Mouse (Mus musculus) embryo, embryonic 11.5 days (tissue): ENCODE results near the gene Rptn.
"Not testable (repeated sequence)": the region's sequence is repeated elsewhere in the genome, so short reads cannot be mapped to it uniquely, and the experiment has no call there.

Experiments
- DNase-seq: peaks from one replicate; pipeline ENCODE4 v3.0.0-alpha.2; 2012; ENCODE audit warnings: low read depth, low spot score

Rptn gene

GRCm38 (mm10) chr3:93393366-93393765, at the start of gene Rptn:
TSS of gene Rptn (plus strand) at chr3:93393699.
- DNase-seq = no peak

- DNase-seq = no peak
Observed at GRCm38 (mm10) chr3:93346896-93347295, 46.6 kb upstream of the Rptn start.

- peak; percentile 24 for DNase-seq
Observed at GRCm38 (mm10) chr3:93360045-93360444, 33.5 kb upstream of the Rptn start.

- DNase-seq = peak; percentile 35
Observed at GRCm38 (mm10) chr3:93361933-93362574, 31.4 kb upstream of the Rptn start.

GRCm38 (mm10) chr3:93366966-93367575, 26.4 kb upstream of the Rptn start:
- no peak for DNase-seq

GRCm38 (mm10) chr3:93368171-93368570, 25.3 kb upstream of the Rptn start:
- DNase-seq = no peak

- no peak for DNase-seq
Observed at GRCm38 (mm10) chr3:93373416-93373815, 20.1 kb upstream of the Rptn start.

GRCm38 (mm10) chr3:93375196-93375595, 18.3 kb upstream of the Rptn start:
- DNase-seq = no peak

- no peak for DNase-seq
Observed at GRCm38 (mm10) chr3:93375601-93376000, 17.9 kb upstream of the Rptn start.

GRCm38 (mm10) chr3:93378146-93378545, 15.4 kb upstream of the Rptn start:
- DNase-seq = no peak

GRCm38 (mm10) chr3:93403936-93404335, 10.4 kb downstream of the Rptn start:
- DNase-seq = no peak

- DNase-seq = peak; percentile 11
Observed at GRCm38 (mm10) chr3:93406992-93407391, 13.5 kb downstream of the Rptn start.

GRCm38 (mm10) chr3:93411905-93412304, 18.4 kb downstream of the Rptn start:
- no peak for DNase-seq

GRCm38 (mm10) chr3:93431673-93432072, 38.2 kb downstream of the Rptn start:
- DNase-seq = no peak

- no peak for DNase-seq
Observed at GRCm38 (mm10) chr3:93442030-93442429, 48.5 kb downstream of the Rptn start, which contains the start of gene Tchh. TSS of gene Tchh (plus strand) at chr3:93442330.

- peak; percentile 16 for DNase-seq
Observed at GRCm38 (mm10) chr3:93443501-93444101, 50.1 kb downstream of the Rptn start.

- peak; percentile 63 for DNase-seq
Observed at GRCm38 (mm10) chr3:93444343-93445164, 51.1 kb downstream of the Rptn start.

- peak; percentile 34 for DNase-seq
Observed at GRCm38 (mm10) chr3:93445165-93445705, 51.7 kb downstream of the Rptn start.

GRCm38 (mm10) chr3:93446128-93446755, 52.7 kb downstream of the Rptn start:
- peak; percentile 17 for DNase-seq

GRCm38 (mm10) chr3:93446756-93447137, 53.2 kb downstream of the Rptn start:
- DNase-seq = not testable (repeated sequence)

GRCm38 (mm10) chr3:93447138-93447841, 53.8 kb downstream of the Rptn start:
- DNase-seq = peak; percentile 46
